Mouse (Mus musculus): ENCODE data around the gene Foxl1. TPM values are rescaled to one million over a fixed set of nuclear protein-coding genes. Genes with fewer than 3 reads are reported as not detected.

Gene Foxl1
- polyA plus RNA-seq, 1 experiment from 2014 or later, result 0.36 TPM

GRCm38 (mm10) chr8:121107668-121108656, 19.8 kb upstream of the Foxl1 start, which contains the start of gene Mthfsd:
TSS of gene Mthfsd (minus strand) at chr8:121108392.
- no peaks in the 10 kb centered on the region for H3K9me3 ChIP-seq
- peak; percentile 92 for ATAC-seq (ENCODE audit: low FRiP score)
- peak within 1 kb of the TSS; percentile 89 for H3K4me3 ChIP-seq (replicated peaks)
- H3K4me1 ChIP-seq, result peaks cover 15% of the 10 kb centered on the region
- H3K36me3 ChIP-seq (replicated peaks), result peaks cover 19% of the 10 kb centered on the region
- H3K27me3 ChIP-seq, result peaks cover 27% of the 10 kb centered on the region
- WGBS, result 1% methylated on average over 75 of the region's 75 CpGs
- H3K9ac ChIP-seq, result peak within 1 kb of the TSS; percentile 92
- peak within 1 kb of the TSS; percentile 73 for H3K27ac ChIP-seq
- peak within 1 kb of the TSS; percentile 94 for H3K4me2 ChIP-seq

GRCm38 (mm10) chr8:121108657-121109056, 19.1 kb upstream of the Foxl1 start:
- peak overlapping the region; percentile 89 for H3K4me3 ChIP-seq (replicated peaks)
- no peaks in the 10 kb centered on the region for H3K9me3 ChIP-seq
- ATAC-seq (ENCODE audit: low FRiP score), result no peak
- 16% methylated on average over 5 of the region's 5 CpGs for WGBS
- H3K4me2 ChIP-seq, result peak overlapping the region; percentile 94
- H3K4me1 ChIP-seq, result peaks cover 17% of the 10 kb centered on the region
- peaks cover 32% of the 10 kb centered on the region for H3K27me3 ChIP-seq
- peak overlapping the region; percentile 31; the same call in 1 of the 2 replicates for H3K27ac ChIP-seq
- H3K9ac ChIP-seq, result peak overlapping the region; percentile 92
- peaks cover 13% of the 10 kb centered on the region for H3K36me3 ChIP-seq (replicated peaks)

- WGBS, result 51% methylated on average over 7 of the region's 7 CpGs
- peaks cover 57% of the 10 kb centered on the region for H3K27me3 ChIP-seq
- no peak for ATAC-seq (ENCODE audit: low FRiP score)
Measured at GRCm38 (mm10) chr8:121111145-121111907, 16.4 kb upstream of the Foxl1 start.

GRCm38 (mm10) chr8:121113261-121113660, 14.5 kb upstream of the Foxl1 start:
- peak overlapping the region; percentile 2; the same call in 1 of the 2 replicates for H3K4me2 ChIP-seq
- WGBS, result under 1% methylated on average over 21 of the region's 21 CpGs
- peak; percentile 42 for ATAC-seq (ENCODE audit: low FRiP score)
- no peak overlapping the region for H3K27ac ChIP-seq
- H3K4me3 ChIP-seq (replicated peaks), result no peak overlapping the region
- H3K4me1 ChIP-seq, result peaks cover 25% of the 10 kb centered on the region
- H3K27me3 ChIP-seq, result peaks cover 77% of the 10 kb centered on the region
- 0 out of 2 replicates have a peak, but pooled peaks cover 6% of the 10 kb centered on the region for H3K9me3 ChIP-seq
- H3K9ac ChIP-seq, result no peak overlapping the region
- H3K36me3 ChIP-seq (replicated peaks), result no peaks in the 10 kb centered on the region

More at GRCm38 (mm10) chr8:121111145-121111907, 16.4 kb upstream of the Foxl1 start:
- Histone ChIP-seq H3K4me2 (no peak overlapping the region), H3K4me1 (peaks cover 24% of the 10 kb centered on the region), H3K36me3 (replicated peaks) (no peaks in the 10 kb centered on the region), H3K27ac (no peak overlapping the region), H3K9me3 (no peaks in the 10 kb centered on the region), H3K4me3 (replicated peaks) (no peak overlapping the region), H3K9ac (no peak overlapping the region)

GRCm38 (mm10) chr8:121115136-121115535, 12.6 kb upstream of the Foxl1 start:
- under 1% methylated on average over 25 of the region's 25 CpGs for WGBS
- no peak overlapping the region for H3K4me2 ChIP-seq

GRCm38 (mm10) chr8:121115948-121116347, 11.8 kb upstream of the Foxl1 start, which contains the start of gene Foxc2:
TSS of gene Foxc2 (plus strand) at chr8:121116171.
- 0% methylated on average over 25 of the region's 25 CpGs for WGBS
- 0 out of 2 replicates have a peak within 1 kb of the TSS, but pooled peaks have one; percentile 9 for H3K9ac ChIP-seq
- H3K4me1 ChIP-seq, result peaks cover 25% of the 10 kb centered on the region
- H3K36me3 ChIP-seq (replicated peaks), result no peaks in the 10 kb centered on the region
- H3K4me2 ChIP-seq, result peak within 1 kb of the TSS; percentile 62
- peak within 1 kb of the TSS; percentile 32; the same call in 1 of the 2 replicates for H3K27ac ChIP-seq
- H3K9me3 ChIP-seq, result 0 out of 2 replicates have a peak, but pooled peaks cover 6% of the 10 kb centered on the region
- peak within 1 kb of the TSS; percentile 41 for H3K4me3 ChIP-seq (replicated peaks)
- peaks cover 96% of the 10 kb centered on the region for H3K27me3 ChIP-seq
- ATAC-seq (ENCODE audit: low FRiP score), result no peak

More at GRCm38 (mm10) chr8:121115136-121115535, 12.6 kb upstream of the Foxl1 start:
- Histone ChIP-seq H3K27ac (no peak overlapping the region), H3K9ac (no peak overlapping the region), H3K4me3 (replicated peaks) (no peak overlapping the region), H3K9me3 (0 out of 2 replicates have a peak, but pooled peaks cover 6% of the 10 kb centered on the region), H3K36me3 (replicated peaks) (no peaks in the 10 kb centered on the region), H3K4me1 (peaks cover 25% of the 10 kb centered on the region), H3K27me3 (peaks cover 94% of the 10 kb centered on the region)
- ATAC-seq (ENCODE audit: low FRiP score), result no peak

GRCm38 (mm10) chr8:121116591-121117185, 11.1 kb upstream of the Foxl1 start:
- Histone ChIP-seq H3K9ac (0 out of 2 replicates have a peak overlapping the region, but pooled peaks have one; percentile 9), H3K4me2 (peak overlapping the region; percentile 62), H3K27ac (peak overlapping the region; percentile 32; the same call in 1 of the 2 replicates), H3K27me3 (peaks cover 96% of the 10 kb centered on the region), H3K4me1 (peaks cover 25% of the 10 kb centered on the region), H3K9me3 (0 out of 2 replicates have a peak, but pooled peaks cover 6% of the 10 kb centered on the region), H3K4me3 (replicated peaks) (peak overlapping the region; percentile 41), H3K36me3 (replicated peaks) (no peaks in the 10 kb centered on the region)
- peak; percentile 25; the same call in 1 of the 2 replicates for ATAC-seq (ENCODE audit: low FRiP score)
- under 1% methylated on average over 55 of the region's 55 CpGs for WGBS

- Histone ChIP-seq H3K27me3 (peaks cover 96% of the 10 kb centered on the region), H3K4me2 (peak overlapping the region; percentile 62), H3K9me3 (0 out of 2 replicates have a peak, but pooled peaks cover 6% of the 10 kb centered on the region), H3K36me3 (replicated peaks) (no peaks in the 10 kb centered on the region), H3K4me1 (peaks cover 25% of the 10 kb centered on the region), H3K27ac (no peak overlapping the region), H3K9ac (no peak overlapping the region), H3K4me3 (replicated peaks) (peak overlapping the region; percentile 41)
- WGBS, result 1% methylated on average over 57 of the region's 62 CpGs
- ATAC-seq (ENCODE audit: low FRiP score), result peak; percentile 12; the same call in 1 of the 2 replicates
Measured at GRCm38 (mm10) chr8:121117186-121117651, 10.5 kb upstream of the Foxl1 start.

- WGBS, result under 1% methylated on average over 28 of the region's 28 CpGs
- Histone ChIP-seq H3K27me3 (peaks cover 96% of the 10 kb centered on the region), H3K4me3 (replicated peaks) (peak overlapping the region; percentile 41), H3K4me1 (peaks cover 25% of the 10 kb centered on the region), H3K27ac (no peak overlapping the region), H3K4me2 (peak overlapping the region; percentile 62), H3K9ac (no peak overlapping the region), H3K36me3 (replicated peaks) (no peaks in the 10 kb centered on the region), H3K9me3 (0 out of 2 replicates have a peak, but pooled peaks cover 6% of the 10 kb centered on the region)
- ATAC-seq (ENCODE audit: low FRiP score), result no peak
Measured at GRCm38 (mm10) chr8:121117906-121118305, 9.8 kb upstream of the Foxl1 start.

GRCm38 (mm10) chr8:121118634-121119420, 8.9 kb upstream of the Foxl1 start:
- peak overlapping the region; percentile 19 for H3K4me3 ChIP-seq (replicated peaks)
- WGBS, result 1% methylated on average over 18 of the region's 18 CpGs
- ATAC-seq (ENCODE audit: low FRiP score), result no peak

More at GRCm38 (mm10) chr8:121118634-121119420, 8.9 kb upstream of the Foxl1 start:
- Histone ChIP-seq H3K9ac (no peak overlapping the region), H3K4me1 (peaks cover 21% of the 10 kb centered on the region), H3K9me3 (0 out of 2 replicates have a peak, but pooled peaks cover 6% of the 10 kb centered on the region), H3K36me3 (replicated peaks) (no peaks in the 10 kb centered on the region), H3K27me3 (peaks cover 98% of the 10 kb centered on the region), H3K4me2 (no peak overlapping the region), H3K27ac (no peak overlapping the region)
